Mouse (Mus musculus) intestine, postnatal 0 days (tissue): ENCODE results near the gene Pex1. TPM values are rescaled to one million over a fixed set of nuclear protein-coding genes. Genes with fewer than 3 reads are reported as not detected.
"Not testable (repeated sequence)": the region's sequence is repeated elsewhere in the genome, so short reads cannot be mapped to it uniquely, and the experiment has no call there.

Source experiments
- ATAC-seq: fragments of 200-750 bp; cut with Nextera tagmentation; 2 replicates; pipeline ENCODE4 v1.8.0; 2017; ENCODE audit warnings: mild to moderate bottlenecking, moderate TSS enrichment, moderate library complexity
- H3K27ac ChIP-seq: fragments of 300-500 bp; sonication (generic); 2 replicates; pipeline ENCODE4 v1.5.1; 2014; ENCODE audit warnings: mild to moderate bottlenecking, low read depth, low read length, moderate library complexity
- H3K27me3 ChIP-seq: fragments of 300-500 bp; sonication (generic); replicated peaks from 2 replicates; pipeline ENCODE4 v1.6.1; 2014; ENCODE audit warnings: low read length, mixed read lengths; ENCODE audit not compliant: control insufficient read depth, insufficient read depth
- H3K36me3 ChIP-seq: fragments of 300-500 bp; sonication (generic); 2 replicates; pipeline ENCODE4 v1.6.1; 2014; ENCODE audit warnings: mild to moderate bottlenecking, moderate library complexity; ENCODE audit not compliant: control insufficient read depth, insufficient read depth
- H3K4me1 ChIP-seq: fragments of 300-500 bp; sonication (generic); replicated peaks from 2 replicates; pipeline ENCODE4 v1.6.1; 2014; ENCODE audit warnings: antibody characterized with exemption, low read length, mixed read lengths; ENCODE audit not compliant: control insufficient read depth, insufficient read depth
- H3K4me2 ChIP-seq: fragments of 300-500 bp; sonication (generic); replicated peaks from 2 replicates; pipeline ENCODE4 v1.6.1; 2014; ENCODE audit warnings: low read depth, mild to moderate bottlenecking, moderate library complexity
- H3K4me3 ChIP-seq: fragments of 300-500 bp; sonication (generic); 2 replicates; pipeline ENCODE4 v1.5.1; 2014; ENCODE audit warnings: low read depth, low read length
- H3K9ac ChIP-seq: fragments of 300-500 bp; sonication (generic); 2 replicates; pipeline ENCODE4 v1.6.1; 2014; ENCODE audit warnings: mild to moderate bottlenecking, low read depth, low read length
- H3K9me3 ChIP-seq: fragments of 300-500 bp; sonication (generic); 2 replicates; pipeline ENCODE4 v1.6.1; 2016; ENCODE audit warnings: mixed run types; ENCODE audit not compliant: control insufficient read depth
- CTCF ChIP-seq: sonication (generic); IDR thresholded peaks from 2 replicates; pipeline ENCODE4 v1.5.1; 2016; ENCODE audit warnings: low read depth, mild to moderate bottlenecking, control low read depth, antibody characterized with exemption, moderate library complexity
- WGBS: fragments of 180-500 bp; shearing (Covaris S2); extraction: QIAGEN DNeasy Blood & Tissue Kit; methylation state at CpG from one replicate; pipeline ENCODE4 v1.1.7; 2014; 5-methylcytosine and 5-hydroxymethylcytosine counted together
- polyA plus RNA-seq: library from polyadenylated mRNA; unstranded; fragments of >200 nt; fragmentation: Nextera tagmentation; extraction: Ambion mirVana; gene quantifications from 2 replicates; pipeline ENCODE4 v1.2.1, GENCODE M21; 2015

Pex1 gene
- polyA plus RNA-seq, 1 experiment from 2014 or later: 12.4 TPM

- H3K36me3 ChIP-seq: peaks cover 57% of the 10 kb centered on the region
Measured at GRCm38 (mm10) chr5:3607114-3607513, 11.2 kb downstream of the Pex1 start.

GRCm38 (mm10) chr5:3609241-3609640 is 13.4 kb downstream of the Pex1 start:
- Histone ChIP-seq H3K9ac (no peak overlapping the region), H3K4me1 (no peaks in the 10 kb centered on the region), H3K27ac (no peak overlapping the region), H3K27me3 (no peaks in the 10 kb centered on the region), H3K4me2 (no peak overlapping the region), H3K9me3 (no peaks in the 10 kb centered on the region), H3K36me3 (peaks cover 54% of the 10 kb centered on the region), H3K4me3 (no peak overlapping the region)
- ATAC-seq: no peak
- WGBS: 95% methylated on average over 7 of the region's 7 CpGs
- TF ChIP-seq CTCF: no peak

More at GRCm38 (mm10) chr5:3607114-3607513, 11.2 kb downstream of the Pex1 start:
- 93% methylated on average over 9 of the region's 9 CpGs for WGBS
- TF ChIP-seq CTCF: no peak
- Histone ChIP-seq H3K4me3 (no peak overlapping the region), H3K9me3 (no peaks in the 10 kb centered on the region), H3K4me2 (no peak overlapping the region), H3K27me3 (no peaks in the 10 kb centered on the region), H3K4me1 (no peaks in the 10 kb centered on the region), H3K27ac (no peak overlapping the region), H3K9ac (no peak overlapping the region)
- ATAC-seq: no peak

GRCm38 (mm10) chr5:3611835-3612234 is 16.0 kb downstream of the Pex1 start:
- not testable (repeated sequence) for H3K9me3 ChIP-seq, H3K9ac ChIP-seq, H3K4me2 ChIP-seq, H3K27me3 ChIP-seq, H3K27ac ChIP-seq, ATAC-seq, H3K4me3 ChIP-seq, H3K4me1 ChIP-seq
- 91% methylated on average over 2 of the region's 2 CpGs for WGBS
- peaks cover 44% of the 10 kb centered on the region for H3K36me3 ChIP-seq

- H3K4me1 ChIP-seq: no peaks in the 10 kb centered on the region
- H3K27me3 ChIP-seq: no peaks in the 10 kb centered on the region
- no peak for ATAC-seq
- WGBS: 92% methylated on average over 7 of the region's 7 CpGs
- H3K27ac ChIP-seq: no peak overlapping the region
- no peak overlapping the region for H3K9ac ChIP-seq
- H3K9me3 ChIP-seq: no peaks in the 10 kb centered on the region
- no peak overlapping the region for H3K4me3 ChIP-seq
- H3K36me3 ChIP-seq: peaks cover 59% of the 10 kb centered on the region
- no peak for TF ChIP-seq CTCF
- H3K4me2 ChIP-seq: no peak overlapping the region
Measured at GRCm38 (mm10) chr5:3620486-3620885, 24.6 kb downstream of the Pex1 start.

GRCm38 (mm10) chr5:3630055-3630454 is 34.2 kb downstream of the Pex1 start:
- ATAC-seq: peak; percentile 25; the same call in 1 of the 2 replicates
- Histone ChIP-seq H3K27ac (no peak overlapping the region), H3K36me3 (peaks cover 26% of the 10 kb centered on the region), H3K9me3 (no peaks in the 10 kb centered on the region), H3K4me2 (no peak overlapping the region), H3K9ac (no peak overlapping the region), H3K4me3 (no peak overlapping the region), H3K4me1 (no peaks in the 10 kb centered on the region), H3K27me3 (no peaks in the 10 kb centered on the region)
- TF ChIP-seq CTCF: no peak
- 77% methylated on average over 5 of the region's 5 CpGs for WGBS

GRCm38 (mm10) chr5:3631512-3632271 is 35.8 kb downstream of the Pex1 start:
- no peak for ATAC-seq

More at GRCm38 (mm10) chr5:3631512-3632271, 35.8 kb downstream of the Pex1 start:
- H3K36me3 ChIP-seq: peaks cover 23% of the 10 kb centered on the region
- no peaks in the 10 kb centered on the region for H3K27me3 ChIP-seq
- H3K4me2 ChIP-seq: no peak overlapping the region
- TF ChIP-seq CTCF: no peak
- H3K4me3 ChIP-seq: no peak overlapping the region
- H3K9me3 ChIP-seq: no peaks in the 10 kb centered on the region
- no peak overlapping the region for H3K27ac ChIP-seq
- no peak overlapping the region for H3K9ac ChIP-seq
- H3K4me1 ChIP-seq: no peaks in the 10 kb centered on the region
- WGBS: 84% methylated on average over 16 of the region's 16 CpGs
